Mouse (Mus musculus) heart, postnatal 10 days (tissue): Measurements from ENCODE around the gene Moxd1. TPM values are rescaled to one million over a fixed set of nuclear protein-coding genes. Genes with fewer than 3 reads are reported as not detected.
A peak's percentile ranks its signal among the peaks of the same experiment; 100 is the strongest.
"Not testable (repeated sequence)": the region's sequence is repeated elsewhere in the genome, so short reads cannot be mapped to it uniquely, and the experiment has no call there.

ENCODE experiments used
- DNase-seq, 2 experiments: peaks; one replicate each; pipeline ENCODE4 v3.0.0; 2021
- intact Hi-C: fragments of 180-260 bp; cut with DNase I; formaldehyde crosslinking; loops from one replicate; pipeline ENCODE4 v1.15.1; 2025
- total RNA-seq, 2 experiments: library from RNA; stranded (reverse); gene quantifications; 2 replicates each; pipeline ENCODE4 v1.2.3; 2021

Moxd1 gene
- total RNA-seq, 2 experiments from 2014 or later, result 0.92 to 1.5 TPM

DNA sequence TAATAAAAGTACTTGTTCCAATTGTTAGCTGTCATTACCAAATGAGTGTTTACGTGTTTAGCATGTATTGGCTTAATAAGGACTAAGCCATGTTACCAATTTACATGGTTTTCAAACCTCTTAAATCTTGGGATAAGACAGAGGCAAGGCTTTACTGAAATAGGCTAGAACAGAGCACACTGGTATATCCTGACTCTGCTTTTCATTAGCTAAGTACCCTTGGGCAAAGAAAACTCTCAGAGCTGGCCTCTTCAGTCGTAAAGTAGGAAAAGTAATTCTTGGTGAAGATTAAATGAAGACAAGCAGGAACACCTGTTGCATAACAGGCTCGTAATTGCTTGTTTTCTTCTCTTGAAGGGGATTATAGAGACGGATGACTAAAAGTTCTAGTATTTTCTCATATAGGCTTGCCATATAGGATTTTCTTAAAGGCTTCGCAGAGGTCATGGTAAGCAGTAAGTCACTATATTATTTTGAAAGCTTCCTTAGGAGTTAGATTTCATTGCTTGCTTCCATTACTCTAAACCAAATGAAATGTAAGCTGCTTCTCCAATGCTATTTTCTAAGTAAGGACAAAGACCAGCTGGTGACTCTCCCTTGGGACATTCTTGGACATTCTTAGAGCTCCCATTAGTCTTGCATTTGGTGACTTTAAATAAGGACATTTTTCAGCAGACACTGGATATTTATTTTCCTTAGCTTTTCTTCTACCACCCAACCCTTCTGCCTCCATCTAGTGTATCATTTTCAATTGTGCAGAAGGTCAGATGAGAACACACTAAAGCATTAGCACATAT, 36.7 kb downstream of the Moxd1 start:
- DNase-seq, result peak; percentile 14 to 17
- intact Hi-C loops, result no loop called here

DNA sequence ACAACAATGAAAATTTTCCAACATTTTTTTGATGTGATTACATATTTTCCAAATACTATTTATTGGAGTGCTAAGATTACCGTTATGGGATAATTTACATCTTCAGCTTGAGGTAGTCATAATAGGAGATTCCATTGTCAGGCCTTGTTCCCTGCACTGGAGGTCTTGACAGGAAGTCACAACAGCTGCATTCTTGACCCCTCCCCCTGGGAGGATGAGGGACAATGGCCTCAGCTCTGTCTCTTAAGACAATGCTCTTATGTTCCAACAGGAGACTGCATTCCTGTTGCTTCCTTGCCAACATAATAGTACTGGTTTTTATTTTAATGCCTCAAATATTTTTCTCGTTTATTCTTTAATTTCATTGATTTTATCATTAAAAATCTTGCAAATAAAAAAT, 44.2 kb downstream of the Moxd1 start:
- DNase-seq, result peak; percentile 4 to 15
- intact Hi-C loops, result no loop called here

DNA sequence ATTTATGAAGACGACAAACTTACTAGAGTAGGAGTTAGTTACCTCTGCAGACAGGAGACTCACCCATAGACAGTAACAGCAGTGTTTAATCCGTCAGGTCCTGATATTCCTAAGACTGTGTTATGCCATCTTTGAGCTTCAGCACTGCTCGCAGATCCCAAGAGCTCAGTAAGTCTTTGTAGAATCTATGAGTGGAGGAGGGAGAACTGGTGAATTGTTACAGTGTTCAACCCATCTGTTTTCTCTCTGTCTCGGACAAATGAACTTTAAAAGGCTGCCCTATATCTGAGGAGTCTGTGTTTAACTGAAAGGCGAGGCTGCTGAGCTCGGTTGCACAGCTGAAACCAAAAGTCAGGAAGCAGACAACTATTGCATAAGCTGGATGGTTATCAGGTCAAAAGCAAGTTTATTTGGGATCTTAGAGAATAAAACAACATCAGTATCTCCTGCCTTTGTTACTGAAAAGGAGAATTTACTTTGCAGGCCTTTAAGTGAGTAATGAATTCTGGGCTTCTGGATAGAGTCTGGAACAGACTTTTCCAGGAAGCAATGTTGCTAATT, 47.8 kb downstream of the Moxd1 start:
- no peak for DNase-seq
- intact Hi-C loops, result no loop called here

DNA sequence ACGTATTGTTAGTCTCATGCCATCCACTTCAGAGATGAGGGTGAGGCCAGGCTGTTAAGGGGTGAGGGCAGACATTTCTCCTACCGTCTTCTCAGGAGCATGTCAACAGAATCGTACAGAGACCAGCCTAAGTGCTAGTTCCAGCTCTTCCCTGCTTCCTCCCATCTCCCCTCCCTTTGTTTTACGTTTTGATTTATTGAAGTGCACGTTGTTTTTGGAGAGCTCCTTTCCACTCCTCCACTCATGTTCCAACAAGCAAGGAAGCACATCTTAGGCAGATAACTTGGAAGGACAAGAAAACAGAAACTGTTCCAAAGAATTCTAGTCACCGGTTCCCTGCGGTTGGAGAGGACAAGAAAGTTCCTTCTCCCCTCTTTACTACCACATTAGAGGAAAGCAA, 52.9 kb downstream of the Moxd1 start:
- no peak for DNase-seq
- intact Hi-C loops, result no loop called here

DNA sequence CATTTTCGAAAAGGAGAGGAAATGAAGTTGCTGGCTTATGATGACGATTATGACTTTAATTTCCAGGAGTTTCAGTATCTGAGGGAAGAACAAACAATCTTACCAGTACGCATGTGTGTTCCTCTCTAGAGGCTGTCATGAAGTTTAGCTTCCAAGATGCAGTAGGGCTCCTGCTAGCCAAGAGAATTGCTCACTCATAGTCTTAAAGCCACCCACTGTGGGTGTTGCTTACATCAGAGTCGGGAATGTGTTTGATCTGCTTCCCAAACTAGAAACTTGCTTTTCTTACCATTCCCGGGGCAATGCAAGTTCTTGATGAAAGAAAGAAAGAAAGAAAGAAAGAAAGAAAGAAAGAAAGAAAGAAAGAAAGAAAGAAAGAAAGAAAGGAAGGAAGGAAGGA, 59.3 kb downstream of the Moxd1 start:
- intact Hi-C loops, result no loop called here

DNA sequence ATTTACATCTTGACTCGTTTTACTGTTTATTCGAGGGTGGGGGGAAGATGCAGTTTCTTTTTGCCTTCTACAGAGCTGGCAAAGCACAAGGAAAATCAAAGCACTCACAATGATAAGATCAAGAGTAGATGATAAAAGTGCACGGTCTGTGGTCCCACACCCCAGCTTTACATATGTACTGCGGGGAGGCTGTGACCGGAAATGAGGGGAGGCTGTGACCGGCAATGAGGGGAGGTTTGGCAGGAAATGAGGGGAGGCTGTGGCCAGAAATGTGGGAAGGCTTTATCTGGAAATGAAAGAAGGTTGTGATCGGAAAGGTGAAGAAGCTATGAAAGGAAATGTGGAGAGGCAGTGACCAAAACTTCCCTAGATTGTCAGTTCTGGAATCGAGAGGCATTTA, 68.3 kb downstream of the Moxd1 start:
- no peak for DNase-seq
- intact Hi-C loops, result no loop called here

More for the DNA sequence above, 59.3 kb downstream of the Moxd1 start:
- no peak for DNase-seq

DNA sequence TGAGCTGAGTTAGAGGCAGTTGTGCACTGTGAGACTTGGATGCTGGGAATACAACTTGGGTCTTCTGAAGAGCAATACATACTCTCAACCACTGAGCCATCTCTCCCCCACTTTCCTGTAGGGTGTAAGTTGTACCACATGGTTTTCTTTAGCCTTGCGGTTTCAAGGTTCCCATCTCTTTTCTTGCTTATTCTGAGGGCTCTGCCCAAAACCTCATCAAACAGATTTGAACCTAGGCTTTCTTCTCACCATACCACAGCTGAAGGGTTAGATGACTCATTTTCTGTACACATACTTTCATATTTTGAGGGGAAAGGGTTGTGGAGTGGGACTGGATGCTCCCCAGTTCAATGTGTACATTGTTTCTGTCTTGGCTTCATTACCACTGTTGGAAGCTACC, 69.4 kb downstream of the Moxd1 start:
- DNase-seq, result no peak
- intact Hi-C loops, result no loop called here

DNA sequence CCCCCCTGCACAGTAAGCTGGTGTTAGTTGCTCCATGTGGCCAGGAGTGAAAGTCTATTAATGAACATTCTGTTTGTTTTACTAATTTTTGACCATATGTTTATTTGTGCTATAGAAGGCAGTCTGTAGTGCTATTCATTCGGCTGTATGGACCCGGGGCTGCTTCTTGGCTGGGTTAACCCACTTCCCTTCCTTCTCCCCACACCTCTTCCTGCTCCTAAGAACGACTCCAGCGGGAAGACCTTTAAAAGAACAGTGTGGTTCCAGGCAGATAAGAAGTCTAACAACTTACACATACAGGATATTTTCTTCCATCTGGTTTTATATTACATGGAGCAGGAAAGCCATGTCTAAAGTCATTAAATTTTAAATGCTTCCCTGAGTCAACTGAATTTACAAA, 73.3 kb downstream of the Moxd1 start:
- intact Hi-C loops, result no loop called here
- DNase-seq, result no peak

DNA sequence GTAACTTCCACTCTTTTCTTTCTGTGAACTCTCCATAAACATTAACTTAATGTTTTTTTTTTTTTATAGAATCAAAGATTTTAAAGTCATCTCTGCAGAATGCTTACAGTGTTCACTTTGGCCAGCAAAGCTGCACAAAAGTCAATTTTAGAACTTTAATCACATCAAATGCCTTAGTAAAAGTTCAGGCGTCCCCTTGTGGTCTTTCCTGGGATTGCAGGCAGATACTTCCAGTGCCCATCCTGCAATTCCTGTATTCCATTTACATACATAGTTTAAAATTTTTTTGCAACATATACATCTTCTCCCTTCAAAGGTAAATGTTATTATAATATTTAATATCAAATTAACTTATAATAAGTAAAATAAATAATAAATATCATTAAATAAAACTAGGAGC, 74.5 kb downstream of the Moxd1 start:
- peak; percentile 47 to 70 for DNase-seq

DNA sequence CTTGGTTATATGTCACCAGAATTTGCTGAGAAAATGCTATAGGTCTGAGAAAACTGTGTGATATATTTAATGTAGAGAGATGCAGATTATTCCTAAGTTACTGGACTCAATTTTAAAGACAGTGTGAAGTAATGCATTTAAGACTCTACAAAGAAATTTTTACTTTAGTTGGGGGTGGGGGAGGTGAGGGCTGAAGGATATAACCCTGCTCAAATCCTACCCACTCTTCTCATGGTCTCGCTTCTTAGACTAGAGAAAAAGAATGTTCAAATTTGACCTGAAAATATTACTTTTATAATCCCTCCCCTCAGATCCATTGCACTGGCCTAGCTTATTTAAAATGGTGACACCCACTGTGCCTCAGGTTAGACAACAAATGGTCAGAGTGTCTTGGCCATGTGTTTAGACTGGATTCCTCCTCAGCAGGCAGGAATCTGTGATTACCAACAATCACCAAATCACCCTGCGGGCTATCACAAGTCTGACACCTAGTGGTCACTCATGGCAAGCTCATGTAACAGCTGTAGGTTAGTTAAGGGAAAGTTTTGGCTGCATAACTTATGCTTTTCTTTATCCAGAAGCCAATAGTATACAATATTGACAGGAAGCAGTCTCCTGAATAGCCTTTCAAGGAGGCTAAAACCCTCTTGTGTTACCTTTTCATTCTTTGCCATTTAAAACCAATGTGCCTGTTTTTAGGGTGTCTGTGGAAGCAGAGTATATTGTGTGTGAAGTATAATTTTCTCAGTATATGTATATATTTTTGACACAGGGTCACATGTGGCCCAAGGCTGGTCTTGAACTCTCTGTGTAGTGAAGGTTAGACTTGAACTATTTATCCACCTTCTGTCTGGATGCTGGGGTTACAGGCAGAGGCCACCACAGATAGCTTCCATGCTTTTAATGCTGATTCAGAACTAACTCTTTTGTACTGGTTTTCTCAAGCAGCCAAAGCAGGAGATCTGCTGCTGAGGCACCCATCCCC, 75.2 kb downstream of the Moxd1 start:
- intact Hi-C loops, result loop anchor here (1.0 kb wide), 2 partner anchors 106 to 125 kb away; no protein-coding TSS in a partner anchor
- peak; percentile 67 to 78 for DNase-seq

More for the DNA sequence above, 74.5 kb downstream of the Moxd1 start:
- intact Hi-C loops, result loop anchor here (1.0 kb wide), 2 partner anchors 105 to 124 kb away; no protein-coding TSS in a partner anchor

DNA sequence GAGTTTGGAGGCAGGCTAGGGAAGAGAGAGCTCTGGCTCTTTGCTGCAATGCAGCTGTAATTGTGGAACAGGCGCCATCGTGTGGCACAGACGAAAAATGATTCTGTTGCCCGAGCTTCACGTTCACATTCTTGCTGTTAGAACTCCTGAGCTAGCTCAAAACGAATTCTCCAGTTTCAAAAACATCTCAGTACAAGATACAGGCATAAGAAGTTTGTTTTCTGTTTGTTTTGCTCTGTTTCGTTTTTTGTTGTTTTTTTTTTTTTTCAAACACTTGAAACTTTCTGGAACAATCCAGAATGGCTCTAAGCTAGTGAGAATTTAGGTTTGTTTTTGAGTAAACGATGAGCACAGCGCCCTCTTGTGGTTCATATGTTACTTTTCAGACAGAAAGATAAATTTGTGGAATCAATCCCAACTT, 88.9 kb downstream of the Moxd1 start:
- intact Hi-C loops, result loop anchor here (5.0 kb wide), 1 partner anchor 310 kb away; no protein-coding TSS in a partner anchor
- peak; percentile 86 for DNase-seq

DNA sequence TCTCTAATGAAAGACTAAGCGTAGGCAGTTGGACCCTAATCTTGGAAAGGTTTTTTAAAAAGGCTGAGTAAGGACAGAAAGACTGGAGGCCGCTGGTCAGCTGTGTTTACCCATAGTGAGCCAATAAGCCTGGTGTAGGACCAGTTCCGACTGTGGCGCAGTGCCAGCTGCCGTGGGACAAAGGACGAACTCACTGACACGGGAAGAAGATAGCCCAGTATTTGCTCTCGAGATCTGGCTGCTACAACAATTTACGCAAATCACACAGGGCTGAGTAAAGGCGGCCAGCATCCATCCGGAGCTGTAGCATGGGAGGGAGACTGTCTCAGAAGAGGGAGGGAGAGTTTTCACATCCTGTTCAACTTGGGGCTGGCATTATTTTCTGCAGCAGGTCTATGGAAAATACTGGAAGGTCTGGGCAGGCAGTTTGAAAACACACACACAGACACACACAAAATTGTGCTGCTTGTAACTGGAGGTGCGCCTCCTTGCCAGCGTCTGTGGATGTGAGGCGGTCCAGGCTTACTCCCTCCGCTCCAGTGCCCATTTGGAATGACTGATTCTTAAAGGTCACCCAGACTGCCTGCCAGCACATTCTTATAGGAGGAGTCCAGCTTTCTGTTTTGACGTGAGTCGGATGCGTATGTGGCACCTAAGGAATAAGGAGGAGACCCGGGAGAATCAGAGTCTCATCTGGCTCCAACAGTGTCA, 94.0 kb downstream of the Moxd1 start:
- intact Hi-C loops, result no loop called here
- peak; percentile 83 to 84 for DNase-seq

DNA sequence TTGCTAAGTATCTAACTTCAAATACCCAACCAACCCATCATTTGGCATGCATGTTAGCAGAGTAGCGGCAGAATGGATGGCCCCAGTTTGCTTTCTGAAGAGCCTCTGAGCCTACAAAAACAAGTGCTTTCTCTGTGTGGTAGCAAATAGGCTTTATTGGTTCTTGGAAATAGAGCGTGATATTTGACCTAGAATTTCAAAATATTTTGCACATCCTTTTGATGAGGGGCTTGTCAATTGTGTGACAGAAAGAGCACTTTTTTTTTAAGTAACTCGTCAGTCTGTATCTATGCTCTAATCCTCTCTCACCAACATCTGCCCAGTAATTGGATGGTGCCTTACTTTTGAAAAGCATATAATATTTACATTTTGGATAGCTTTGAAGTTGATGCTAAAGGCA, 97.0 kb downstream of the Moxd1 start:
- intact Hi-C loops, result no loop called here
- DNase-seq, result no peak

DNA sequence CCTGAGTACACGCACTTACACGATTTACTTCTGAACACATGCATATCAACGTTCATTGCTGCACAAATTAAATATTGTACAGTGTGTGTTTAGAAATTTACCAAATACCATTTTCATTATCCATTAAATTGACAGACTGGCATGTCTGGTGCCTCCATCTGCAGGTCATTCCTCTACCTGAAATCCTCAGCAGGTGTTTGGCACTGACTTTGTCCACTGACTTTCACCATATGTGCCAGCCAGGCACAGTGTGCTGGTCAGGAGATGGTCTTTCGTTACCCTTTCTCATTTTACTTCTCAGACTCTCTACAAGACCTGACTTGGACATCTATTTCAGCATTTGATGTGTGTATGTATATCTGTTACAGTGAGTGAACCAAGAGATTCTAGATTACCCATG, 99.7 kb downstream of the Moxd1 start:
- intact Hi-C loops, result no loop called here
- no peak for DNase-seq

DNA sequence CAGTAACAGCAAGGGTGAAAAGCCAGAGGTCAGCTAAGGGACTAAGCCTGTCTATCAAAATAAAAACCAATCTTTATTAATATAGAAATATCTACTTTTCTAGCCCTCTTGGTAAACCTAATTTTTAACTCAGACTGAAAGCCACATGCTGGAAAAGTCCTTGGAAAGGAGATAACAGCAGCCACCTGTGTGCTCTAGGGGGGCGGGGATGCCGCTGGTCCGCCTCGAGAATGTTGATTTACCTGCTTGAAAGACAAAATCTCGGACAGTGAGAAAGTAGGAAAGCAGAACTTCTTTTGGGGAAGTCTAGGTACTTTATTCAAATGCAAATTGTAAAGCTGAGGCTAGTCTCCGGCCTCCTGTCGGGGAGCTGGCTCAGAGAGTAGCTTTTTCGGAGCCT, 103.9 kb downstream of the Moxd1 start:
- DNase-seq, intact Hi-C loops: not testable (repeated sequence)

DNA sequence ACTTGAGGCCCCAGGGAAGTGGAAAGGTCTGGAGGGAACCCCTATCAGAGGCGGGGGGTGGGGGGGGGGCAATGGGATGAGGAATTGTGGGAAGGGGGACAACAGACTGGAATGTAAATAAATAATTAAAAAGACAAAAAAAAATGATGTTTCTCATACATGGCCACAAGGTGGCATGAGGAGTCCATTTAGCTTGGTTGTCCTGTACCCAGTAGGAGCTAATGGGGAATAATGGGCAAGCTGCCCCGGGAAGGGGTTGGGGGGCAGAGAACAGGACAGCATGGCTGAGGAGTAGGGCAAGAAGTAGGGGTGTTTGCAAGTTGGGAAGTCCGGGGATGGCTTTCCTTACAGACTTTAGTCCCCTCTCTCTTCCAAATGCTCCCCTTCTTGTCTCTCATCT, 109.5 kb downstream of the Moxd1 start:
- intact Hi-C loops, result loop anchor here (2.0 kb wide), 1 partner anchor 292 kb away; no protein-coding TSS in a partner anchor
- DNase-seq, result no peak

DNA sequence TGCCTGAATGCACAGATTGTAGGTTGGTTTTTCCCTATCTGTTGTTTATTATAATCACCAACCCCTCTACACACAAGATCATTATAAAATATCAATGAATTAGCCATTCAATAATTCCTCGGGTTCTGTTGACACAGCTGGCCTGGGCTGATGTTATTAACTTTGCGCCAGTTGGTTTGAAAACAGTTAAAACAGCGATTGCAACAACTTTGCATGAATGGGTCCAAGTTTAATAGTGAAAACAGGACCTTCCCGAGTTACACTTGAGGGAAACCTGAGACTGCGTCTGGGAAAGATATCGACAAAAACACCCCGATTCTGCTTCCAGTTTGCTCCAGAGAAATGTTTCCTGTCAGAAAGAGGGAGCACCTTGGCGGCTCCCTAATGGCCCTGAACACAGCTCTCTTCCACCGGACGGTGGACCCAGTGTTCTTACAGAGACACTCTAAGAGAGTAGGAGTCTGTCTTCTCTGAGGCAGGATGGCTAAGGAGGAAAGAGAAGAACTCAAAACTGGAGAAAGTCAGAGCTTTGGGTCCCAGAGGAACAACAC, 116.4 kb downstream of the Moxd1 start:
- DNase-seq, result no peak
- intact Hi-C loops, result no loop called here

DNA sequence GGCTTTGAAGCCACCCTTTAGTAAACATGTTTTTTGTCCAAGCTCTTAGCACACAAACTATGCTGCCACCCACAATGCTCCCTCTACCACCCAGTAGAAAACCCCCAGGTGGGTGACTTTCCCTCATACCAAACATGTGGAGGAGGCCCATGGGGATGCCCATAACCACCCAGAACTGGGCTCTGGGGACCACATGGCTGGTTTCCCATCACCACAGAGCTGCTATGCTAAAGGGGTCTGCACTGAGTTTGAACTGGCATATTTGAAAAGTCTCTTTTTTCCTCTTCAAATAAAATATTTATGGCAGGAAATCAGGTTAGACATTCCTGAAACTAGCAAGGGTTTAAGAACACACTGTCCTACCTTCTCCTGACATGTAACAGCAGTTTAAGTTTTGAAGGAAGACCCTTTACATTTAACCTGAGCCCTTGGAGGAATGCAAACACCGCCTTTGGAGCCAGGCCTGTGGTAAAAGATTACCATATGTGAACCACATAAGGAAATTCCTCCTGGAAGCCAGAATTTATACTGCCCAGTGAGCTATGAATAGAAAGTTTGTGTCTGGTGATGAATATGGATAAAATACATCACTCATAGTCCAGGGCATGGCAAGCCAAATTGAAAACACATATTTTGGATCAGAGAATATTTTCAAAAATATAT, 117.4 kb downstream of the Moxd1 start:
- no peak for DNase-seq
- intact Hi-C loops, result no loop called here

DNA sequence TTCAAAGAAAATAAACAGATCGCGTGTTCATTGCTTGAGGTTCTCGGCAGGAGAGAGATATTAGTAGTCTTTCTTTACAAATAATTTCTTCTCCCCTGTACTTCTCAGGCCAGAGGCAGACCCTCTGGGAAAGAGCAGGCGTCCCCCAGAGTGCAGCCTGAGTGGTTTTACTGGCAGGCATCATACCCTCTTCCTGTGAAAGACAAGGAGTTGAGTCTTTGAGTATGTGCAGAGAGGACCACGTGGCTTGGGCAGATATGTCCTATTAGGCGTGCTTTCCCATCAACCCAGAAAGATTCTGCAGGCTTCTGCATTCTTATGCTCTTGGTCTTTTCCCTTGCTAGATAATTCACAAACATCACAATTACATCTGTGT, 117.9 kb downstream of the Moxd1 start:
- no peak for DNase-seq
- intact Hi-C loops, result no loop called here

DNA sequence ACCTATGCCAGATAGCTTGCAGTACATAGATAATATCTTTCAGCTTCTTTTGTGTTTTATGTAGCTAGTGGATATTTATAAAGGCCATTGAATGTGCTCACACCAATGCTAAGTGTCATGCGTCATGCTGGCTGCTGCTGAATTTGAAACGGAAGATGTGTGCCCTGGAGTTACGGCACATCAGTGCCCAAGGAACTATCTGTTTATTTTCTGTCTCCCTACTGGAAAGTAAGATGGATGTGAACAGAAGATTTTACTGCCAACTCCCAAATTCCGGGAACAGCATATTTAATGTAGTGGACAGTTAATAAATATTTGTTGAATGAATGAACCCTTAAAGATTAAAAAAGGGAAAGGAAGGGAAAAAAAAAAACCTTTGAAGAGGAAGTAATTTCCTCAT, 119.8 kb downstream of the Moxd1 start:
- no peak for DNase-seq
- intact Hi-C loops, result no loop called here
